Mouse (Mus musculus): ENCODE data around the gene Ccno.

DNA sequence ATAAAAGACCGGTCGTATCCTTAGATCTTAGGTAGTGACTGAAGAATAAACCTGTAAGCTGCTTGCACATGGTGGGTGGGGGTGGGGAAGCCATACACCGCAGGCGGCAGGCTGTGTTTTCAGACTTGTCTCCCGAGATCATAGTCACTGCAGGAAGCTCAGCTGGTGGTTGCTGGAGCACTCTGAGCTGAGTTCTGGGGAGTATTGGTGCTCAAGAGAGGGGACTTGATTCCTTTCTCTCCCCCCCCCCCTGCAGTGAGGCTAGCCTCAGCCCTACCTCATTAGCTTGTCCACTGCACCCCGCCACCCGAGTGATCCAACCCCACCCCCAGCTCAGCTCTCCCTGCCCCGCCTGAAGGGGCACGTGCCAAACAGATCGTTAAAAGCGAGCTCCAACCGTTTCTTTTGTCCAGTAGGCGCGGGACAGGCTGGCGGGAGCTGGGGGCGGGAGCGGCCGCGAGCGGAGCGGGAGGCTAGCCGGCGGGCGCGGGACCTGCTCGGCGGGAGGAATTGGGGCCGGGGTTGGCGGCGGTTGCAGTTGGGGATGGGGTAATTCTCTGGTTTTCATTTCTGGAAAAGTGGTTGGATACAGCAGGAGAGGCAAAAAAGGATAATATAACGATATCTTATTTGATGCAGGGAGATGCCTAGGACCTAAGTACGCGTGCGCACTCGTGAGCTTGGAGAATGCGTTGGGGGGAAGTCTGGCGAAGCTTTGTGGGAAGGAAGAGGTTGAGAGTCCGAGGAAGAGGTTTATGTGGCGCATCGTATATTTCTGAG is 44.4 kb downstream of the Ccno start:
- TF ChIP-seq CTCF (IDR thresholded peaks at IDR 0.05; ENCODE audit: control insufficient read depth, insufficient read depth, insufficient read length) (no peak), MAX (IDR thresholded peaks at IDR 0.05) (no peak), USF1 (IDR thresholded peaks at IDR 0.05; ENCODE audit: low read depth) (no peak), FOSL1 (IDR thresholded peaks at IDR 0.05; ENCODE audit: insufficient read depth, low read length, poor library complexity, severe bottlenecking) (no peak), MYOD1 (IDR thresholded peaks at IDR 0.05; ENCODE audit: control insufficient read depth, insufficient read length, low read depth) (no peak), CEBPB (IDR thresholded peaks at IDR 0.05; ENCODE audit: low read depth) (no peak), MYOG (IDR thresholded peaks at IDR 0.05; ENCODE audit: control insufficient read depth, extremely low read depth, insufficient read length) (no peak)

Data from C2C12 (cell line).